Mouse (Mus musculus) embryonic facial prominence, embryonic 13.5 days (tissue): Measurements from ENCODE around the gene Ganab. TPM values are rescaled to one million over a fixed set of nuclear protein-coding genes. Genes with fewer than 3 reads are reported as not detected.
"Not testable (repeated sequence)": the region's sequence is repeated elsewhere in the genome, so short reads cannot be mapped to it uniquely, and the experiment has no call there.

ENCODE experiments used
- ATAC-seq: fragments of 200-750 bp; cut with Nextera tagmentation; 2 replicates; pipeline ENCODE4 v1.8.0; 2017; ENCODE audit warnings: low read depth; ENCODE audit not compliant: insufficient number of reproducible peaks, insufficient read depth, low FRiP score, low TSS enrichment
- H3K27ac ChIP-seq: fragments of 300-500 bp; sonication (generic); 2 replicates; pipeline ENCODE4 v1.5.1; 2015; ENCODE audit warnings: moderate library complexity, mild to moderate bottlenecking, inconsistent platforms
- H3K27me3 ChIP-seq: fragments of 300-500 bp; sonication (generic); 2 replicates; pipeline ENCODE4 v1.6.1; 2015; ENCODE audit warnings: mild to moderate bottlenecking, inconsistent platforms
- H3K36me3 ChIP-seq: fragments of 300-500 bp; sonication (generic); 2 replicates; pipeline ENCODE4 v1.6.1; 2015; ENCODE audit warnings: mild to moderate bottlenecking, inconsistent platforms
- H3K4me1 ChIP-seq: fragments of 300-500 bp; sonication (generic); 2 replicates; pipeline ENCODE4 v1.6.1; 2015; ENCODE audit warnings: inconsistent platforms
- H3K4me2 ChIP-seq: fragments of 300-500 bp; sonication (generic); 2 replicates; pipeline ENCODE4 v1.6.1; 2015; ENCODE audit warnings: moderate library complexity, mild to moderate bottlenecking, inconsistent platforms
- H3K4me3 ChIP-seq: fragments of 300-500 bp; sonication (generic); 2 replicates; pipeline ENCODE4 v1.5.1; 2015; ENCODE audit warnings: mild to moderate bottlenecking, inconsistent platforms
- H3K9ac ChIP-seq: fragments of 300-500 bp; sonication (generic); 2 replicates; pipeline ENCODE4 v1.6.1; 2015; ENCODE audit warnings: mild to moderate bottlenecking, inconsistent platforms
- H3K9me3 ChIP-seq: fragments of 300-500 bp; sonication (generic); 2 replicates; pipeline ENCODE4 v1.6.1; 2016; ENCODE audit warnings: inconsistent platforms
- WGBS: fragments of 180-500 bp; shearing (Covaris S2); methylation state at CpG from one replicate; pipeline ENCODE4 v1.1.7; 2015; ENCODE audit warnings: mixed read lengths; 5-methylcytosine and 5-hydroxymethylcytosine counted together
- polyA plus RNA-seq: library from polyadenylated mRNA; unstranded; fragments of >200 nt; fragmentation: Nextera tagmentation; extraction: Ambion mirVana; gene quantifications from 2 replicates; pipeline ENCODE4 v1.2.1, GENCODE M21; 2015

Gene Ganab
- 107 and 108 TPM in 2 replicates for polyA plus RNA-seq

DNA sequence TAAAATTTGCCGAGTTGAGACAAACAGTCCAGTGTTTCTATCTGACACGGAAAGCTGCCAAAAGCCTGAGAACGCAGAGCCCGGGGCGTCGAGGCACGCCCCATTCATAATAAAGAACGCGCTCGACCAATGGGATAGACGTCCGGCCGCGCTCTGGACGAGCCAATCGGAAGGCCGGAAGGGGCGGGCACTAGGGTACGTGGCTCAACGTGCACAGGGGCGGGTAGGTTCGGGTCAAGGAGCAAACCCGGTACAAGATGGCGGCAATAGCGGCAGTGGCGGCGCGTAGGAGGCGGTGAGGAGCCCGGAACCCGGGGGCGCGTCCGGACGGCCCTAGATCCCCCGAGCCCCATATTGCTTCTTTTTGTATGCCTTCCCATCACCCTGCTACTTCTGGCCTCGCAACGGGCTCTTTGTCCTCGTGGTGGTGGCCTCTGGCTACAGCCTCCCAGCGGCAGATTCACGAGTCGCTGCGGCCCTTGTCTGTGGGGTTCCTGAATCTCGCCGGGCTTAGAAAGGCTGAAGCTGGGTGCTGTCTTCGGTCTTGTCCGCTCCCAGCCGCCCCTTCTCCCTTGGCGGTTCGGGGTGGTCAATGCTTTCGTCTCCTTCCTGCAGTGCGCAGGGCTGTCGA is at the start of gene Ganab:
Ganab (plus strand) TSS at position 207 of the 631 bp plus-strand sequence.
- H3K36me3 ChIP-seq, result peaks cover 37% of the 10 kb centered on the region
- H3K4me3 ChIP-seq, result peak within 1 kb of the TSS; percentile 93
- no peaks in the 10 kb centered on the region for H3K27me3 ChIP-seq
- under 1% methylated on average over 53 of the region's 53 CpGs for WGBS
- H3K4me1 ChIP-seq, result peaks cover 39% of the 10 kb centered on the region
- H3K9ac ChIP-seq, result peak within 1 kb of the TSS; percentile 96
- H3K27ac ChIP-seq, result peak within 1 kb of the TSS; percentile 90
- peak within 1 kb of the TSS; percentile 84 for H3K4me2 ChIP-seq
- ATAC-seq, result peak; percentile 98
- no peaks in the 10 kb centered on the region for H3K9me3 ChIP-seq

- no peak overlapping the region for H3K27ac ChIP-seq
- no peaks in the 10 kb centered on the region for H3K27me3 ChIP-seq
- no peak overlapping the region for H3K4me3 ChIP-seq
- peaks cover 33% of the 10 kb centered on the region for H3K36me3 ChIP-seq
- no peak overlapping the region for H3K4me2 ChIP-seq
- no peak for ATAC-seq
- peaks cover 10% of the 10 kb centered on the region for H3K4me1 ChIP-seq
- H3K9ac ChIP-seq, result no peak overlapping the region
- no peaks in the 10 kb centered on the region for H3K9me3 ChIP-seq
- 57% methylated on average over 5 of the region's 5 CpGs for WGBS
Measured at GRCm38 (mm10) chr19:8848356-8848755, 49.5 kb upstream of the Ganab start.

DNA sequence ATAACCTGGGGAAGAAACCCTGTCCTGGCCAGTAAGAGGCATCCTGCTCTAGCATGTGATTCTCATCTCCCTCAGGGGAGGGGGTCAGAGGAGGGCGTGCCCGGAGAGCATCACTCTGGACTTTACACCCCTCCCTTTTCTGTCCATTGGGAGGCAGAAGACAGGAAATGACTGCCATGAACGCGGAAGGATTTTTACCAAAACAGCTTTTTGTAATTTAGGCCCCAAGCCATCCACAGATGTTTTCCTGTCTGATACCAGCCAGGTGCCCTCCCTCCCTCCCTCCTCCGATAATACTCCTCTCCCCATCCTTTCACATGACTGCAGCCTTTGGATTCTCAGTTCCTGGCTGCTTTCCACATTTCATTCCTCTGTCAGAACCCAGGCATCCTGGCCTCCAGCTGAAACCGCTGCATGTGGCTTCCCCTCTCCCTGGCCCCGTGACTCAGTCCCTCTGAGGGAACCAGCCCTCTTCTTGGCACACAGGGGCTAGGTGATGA is 47.4 kb upstream of the Ganab start, which contains the start of gene Lrrn4cl:
Lrrn4cl (plus strand) TSS at position 367 of the 500 bp plus-strand sequence.
- Histone ChIP-seq H3K36me3 (peaks cover 31% of the 10 kb centered on the region), H3K4me3 (no peak within 1 kb of the TSS), H3K4me2 (peak within 1 kb of the TSS; percentile 27), H3K4me1 (peaks cover 10% of the 10 kb centered on the region), H3K9me3 (no peaks in the 10 kb centered on the region), H3K27me3 (no peaks in the 10 kb centered on the region), H3K9ac (peak within 1 kb of the TSS; percentile 49; the same call in 1 of the 2 replicates), H3K27ac (peak within 1 kb of the TSS; percentile 72)
- ATAC-seq, result 0 out of 2 replicates have a peak, but pooled peaks have one; percentile 17
- WGBS, result 6% methylated on average over 7 of the region's 7 CpGs

GRCm38 (mm10) chr19:8851639-8852038 is 46.2 kb upstream of the Ganab start:
- no peak overlapping the region for H3K9ac ChIP-seq
- ATAC-seq, result no peak
- no peaks in the 10 kb centered on the region for H3K9me3 ChIP-seq
- peaks cover 19% of the 10 kb centered on the region for H3K36me3 ChIP-seq
- no peaks in the 10 kb centered on the region for H3K27me3 ChIP-seq
- 54% methylated on average over 7 of the region's 7 CpGs for WGBS
- peaks cover 10% of the 10 kb centered on the region for H3K4me1 ChIP-seq
- no peak overlapping the region for H3K4me3 ChIP-seq
- no peak overlapping the region for H3K4me2 ChIP-seq
- no peak overlapping the region for H3K27ac ChIP-seq

DNA sequence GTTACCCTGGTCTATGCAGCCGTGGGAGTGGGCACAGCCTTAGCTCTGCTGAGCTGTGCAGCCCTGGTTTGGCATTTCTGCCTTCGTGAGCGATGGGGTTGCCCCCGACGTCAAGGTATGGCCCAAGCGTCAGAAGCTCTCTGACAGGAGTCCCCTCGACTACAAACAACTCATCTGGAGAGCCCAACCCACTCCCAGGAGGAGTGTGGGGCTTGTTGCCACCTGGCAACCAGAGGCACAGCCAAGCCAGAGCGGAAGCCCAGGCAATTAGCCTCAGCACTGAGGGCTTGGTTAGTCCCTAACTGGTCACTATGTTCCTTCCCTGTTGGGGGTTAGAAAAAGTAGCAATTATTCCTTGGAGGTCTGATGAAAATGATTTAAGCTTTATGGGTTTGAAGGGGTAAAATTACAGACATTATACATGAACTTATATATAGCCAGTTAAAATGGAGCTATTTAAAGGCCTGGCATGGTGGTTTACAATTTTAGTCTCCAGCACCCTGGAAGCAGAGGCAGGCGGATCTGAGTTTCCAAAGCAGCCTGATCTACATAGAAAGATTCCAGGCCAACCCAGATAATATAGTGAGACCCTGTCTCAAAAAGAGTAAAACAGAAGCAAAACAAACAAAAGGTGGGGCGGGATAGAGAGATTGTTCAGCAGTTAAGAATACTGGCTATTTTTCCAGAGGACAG is 45.5 kb upstream of the Ganab start:
- no peak overlapping the region for H3K4me3 ChIP-seq
- H3K4me1 ChIP-seq, result peaks cover 10% of the 10 kb centered on the region
- H3K9ac ChIP-seq, result no peak overlapping the region
- no peak overlapping the region for H3K27ac ChIP-seq
- no peak for ATAC-seq
- 59% methylated on average over 10 of the region's 10 CpGs for WGBS
- peaks cover 12% of the 10 kb centered on the region for H3K36me3 ChIP-seq
- H3K27me3 ChIP-seq, result no peaks in the 10 kb centered on the region
- no peak overlapping the region for H3K4me2 ChIP-seq
- no peaks in the 10 kb centered on the region for H3K9me3 ChIP-seq

GRCm38 (mm10) chr19:8853117-8853516 is 44.8 kb upstream of the Ganab start:
- peaks cover 6% of the 10 kb centered on the region; the same call in 1 of the 2 replicates for H3K36me3 ChIP-seq
- no peak overlapping the region for H3K9ac ChIP-seq
- no peak overlapping the region for H3K4me2 ChIP-seq
- H3K4me3 ChIP-seq, result no peak overlapping the region
- H3K27ac ChIP-seq, result no peak overlapping the region
- H3K4me1 ChIP-seq, result peaks cover 10% of the 10 kb centered on the region
- H3K27me3 ChIP-seq, result no peaks in the 10 kb centered on the region
- WGBS, result 86% methylated on average over 3 of the region's 3 CpGs
- no peaks in the 10 kb centered on the region for H3K9me3 ChIP-seq
- ATAC-seq, result no peak

- no peaks in the 10 kb centered on the region for H3K36me3 ChIP-seq
- no peak overlapping the region for H3K4me2 ChIP-seq
- no peak overlapping the region for H3K4me3 ChIP-seq
- 44% methylated on average over 4 of the region's 4 CpGs for WGBS
- no peak overlapping the region for H3K27ac ChIP-seq
- H3K27me3 ChIP-seq, result no peaks in the 10 kb centered on the region
- no peak overlapping the region for H3K9ac ChIP-seq
- no peak for ATAC-seq
- no peaks in the 10 kb centered on the region for H3K4me1 ChIP-seq
- no peaks in the 10 kb centered on the region for H3K9me3 ChIP-seq
Measured at GRCm38 (mm10) chr19:8857689-8858088, 40.2 kb upstream of the Ganab start.

GRCm38 (mm10) chr19:8859018-8859417 is 38.9 kb upstream of the Ganab start:
- no peak overlapping the region for H3K4me3 ChIP-seq
- H3K36me3 ChIP-seq, result no peaks in the 10 kb centered on the region
- 30% methylated on average over 1 of the region's 1 CpGs for WGBS
- no peaks in the 10 kb centered on the region for H3K9me3 ChIP-seq
- no peaks in the 10 kb centered on the region for H3K4me1 ChIP-seq
- H3K9ac ChIP-seq, result no peak overlapping the region
- no peak for ATAC-seq
- no peak overlapping the region for H3K4me2 ChIP-seq
- no peak overlapping the region for H3K27ac ChIP-seq
- H3K27me3 ChIP-seq, result no peaks in the 10 kb centered on the region

DNA sequence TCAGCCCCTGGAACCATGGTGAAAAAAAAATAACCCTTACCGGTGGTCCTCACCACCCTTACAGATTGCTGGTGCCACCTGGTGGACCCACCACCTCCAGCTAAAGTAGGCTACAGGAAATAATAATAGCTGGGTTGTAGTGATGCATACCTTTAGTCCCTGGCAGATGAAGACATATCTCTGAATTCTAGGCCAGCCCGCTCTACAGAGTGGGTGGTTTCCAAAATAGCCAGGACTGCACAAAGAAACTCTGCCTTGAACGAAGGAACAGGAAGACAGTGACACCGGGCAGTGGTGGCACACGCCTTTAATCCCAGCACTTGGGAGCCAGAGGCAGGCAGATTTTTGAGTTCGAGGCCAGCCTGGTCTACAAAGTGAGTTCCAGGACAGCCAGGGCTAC is 33.6 kb upstream of the Ganab start:
- Histone ChIP-seq H3K27me3 (no peaks in the 10 kb centered on the region), H3K9ac (no peak overlapping the region), H3K36me3 (no peaks in the 10 kb centered on the region), H3K4me2 (no peak overlapping the region), H3K9me3 (no peaks in the 10 kb centered on the region), H3K4me3 (no peak overlapping the region), H3K4me1 (no peaks in the 10 kb centered on the region), H3K27ac (no peak overlapping the region)
- 85% methylated on average over 6 of the region's 6 CpGs for WGBS
- no peak for ATAC-seq

- H3K36me3 ChIP-seq, result peaks cover 24% of the 10 kb centered on the region
- peaks cover 12% of the 10 kb centered on the region for H3K4me1 ChIP-seq
- 76% methylated on average over 3 of the region's 3 CpGs for WGBS
- not testable (repeated sequence) for H3K27me3 ChIP-seq, ATAC-seq, H3K9ac ChIP-seq, H3K27ac ChIP-seq, H3K9me3 ChIP-seq
- peak overlapping the region; percentile 83; the same call in 1 of the 2 replicates for H3K4me3 ChIP-seq
- H3K4me2 ChIP-seq, result peak overlapping the region; percentile 85
Measured at GRCm38 (mm10) chr19:8870381-8870780, 27.5 kb upstream of the Ganab start.

GRCm38 (mm10) chr19:8870838-8871237 is 27.0 kb upstream of the Ganab start:
- Histone ChIP-seq H3K4me2 (peak overlapping the region; percentile 85), H3K4me3 (peak overlapping the region; percentile 83), H3K4me1 (peaks cover 12% of the 10 kb centered on the region), H3K9ac (peak overlapping the region; percentile 92), H3K9me3 (no peaks in the 10 kb centered on the region), H3K27me3 (no peaks in the 10 kb centered on the region), H3K27ac (peak overlapping the region; percentile 73), H3K36me3 (peaks cover 28% of the 10 kb centered on the region)
- no peak for ATAC-seq
- WGBS, result 55% methylated on average over 9 of the region's 9 CpGs
